Mouse (Mus musculus): ENCODE measurements at regions not wholly inside any gene's neighbourhood (a gene's known extent, or its start where the extent isn't known, plus 50 kb on each side); places are given as distances from the start of the nearest gene placed in this dataset.

- no peaks in the 10 kb centered on the region for H3K27me3 ChIP-seq
- no peak overlapping the region for H3K4me2 ChIP-seq (replicated peaks)
- H3K9me3 ChIP-seq (replicated peaks): no peaks in the 10 kb centered on the region
- 60% methylated on average over 15 of the region's 15 CpGs for WGBS
- no peak overlapping the region for H3K4me3 ChIP-seq
- no peak for ATAC-seq (ENCODE audit: low FRiP score)
- peaks cover 6% of the 10 kb centered on the region for H3K4me1 ChIP-seq
- no peak overlapping the region for H3K9ac ChIP-seq
- no peaks in the 10 kb centered on the region for H3K36me3 ChIP-seq
- H3K27ac ChIP-seq: no peak overlapping the region
Observed at GRCm38 (mm10) chr6:117675059-117675800, 165.8 kb upstream of the Zfp637 start.

- H3K27me3 ChIP-seq: no peaks in the 10 kb centered on the region
- no peak for ATAC-seq (ENCODE audit: low FRiP score)
- H3K9me3 ChIP-seq (replicated peaks): no peaks in the 10 kb centered on the region
- H3K4me3 ChIP-seq: no peak overlapping the region
- H3K9ac ChIP-seq: no peak overlapping the region
- no peak overlapping the region for H3K27ac ChIP-seq
- H3K36me3 ChIP-seq: no peaks in the 10 kb centered on the region
- H3K4me2 ChIP-seq (replicated peaks): no peak overlapping the region
- H3K4me1 ChIP-seq: peaks cover 6% of the 10 kb centered on the region
- WGBS: 69% methylated on average over 10 of the region's 10 CpGs
Observed at GRCm38 (mm10) chr6:117676064-117676821, 164.7 kb upstream of the Zfp637 start.

GRCm38 (mm10) chr6:117677062-117677461 lies 163.9 kb upstream of the Zfp637 start:
- Histone ChIP-seq H3K27ac (no peak overlapping the region), H3K9me3 (replicated peaks) (no peaks in the 10 kb centered on the region), H3K27me3 (no peaks in the 10 kb centered on the region), H3K4me3 (no peak overlapping the region), H3K4me1 (peaks cover 6% of the 10 kb centered on the region), H3K4me2 (replicated peaks) (no peak overlapping the region), H3K36me3 (no peaks in the 10 kb centered on the region), H3K9ac (no peak overlapping the region)
- ATAC-seq (ENCODE audit: low FRiP score): no peak
- WGBS: 63% methylated on average over 7 of the region's 7 CpGs

GRCm38 (mm10) chr6:117677821-117678220 lies 163.2 kb upstream of the Zfp637 start:
- Histone ChIP-seq H3K36me3 (no peaks in the 10 kb centered on the region), H3K4me1 (peaks cover 6% of the 10 kb centered on the region), H3K9me3 (replicated peaks) (no peaks in the 10 kb centered on the region), H3K9ac (no peak overlapping the region), H3K4me2 (replicated peaks) (no peak overlapping the region), H3K27me3 (no peaks in the 10 kb centered on the region), H3K27ac (no peak overlapping the region), H3K4me3 (no peak overlapping the region)
- 94% methylated on average over 2 of the region's 2 CpGs for WGBS
- ATAC-seq (ENCODE audit: low FRiP score): no peak

- Histone ChIP-seq H3K4me1 (peaks cover 6% of the 10 kb centered on the region), H3K27me3 (no peaks in the 10 kb centered on the region), H3K9ac (no peak overlapping the region), H3K27ac (no peak overlapping the region), H3K4me2 (replicated peaks) (no peak overlapping the region), H3K4me3 (no peak overlapping the region), H3K36me3 (no peaks in the 10 kb centered on the region), H3K9me3 (replicated peaks) (no peaks in the 10 kb centered on the region)
- WGBS: 75% methylated on average over 5 of the region's 5 CpGs
- no peak for ATAC-seq (ENCODE audit: low FRiP score)
Observed at GRCm38 (mm10) chr6:117678276-117678675, 162.7 kb upstream of the Zfp637 start.

- H3K4me2 ChIP-seq (replicated peaks): no peak overlapping the region
- peaks cover 6% of the 10 kb centered on the region for H3K4me1 ChIP-seq
- no peak for ATAC-seq (ENCODE audit: low FRiP score)
- no peak overlapping the region for H3K9ac ChIP-seq
- H3K27me3 ChIP-seq: no peaks in the 10 kb centered on the region
- H3K4me3 ChIP-seq: no peak overlapping the region
- H3K9me3 ChIP-seq (replicated peaks): no peaks in the 10 kb centered on the region
- 81% methylated on average over 4 of the region's 4 CpGs for WGBS
- no peaks in the 10 kb centered on the region for H3K36me3 ChIP-seq
- H3K27ac ChIP-seq: no peak overlapping the region
Observed at GRCm38 (mm10) chr6:117678877-117679276, 162.1 kb upstream of the Zfp637 start.

GRCm38 (mm10) chr6:117686212-117686611 lies 154.8 kb upstream of the Zfp637 start:
- Histone ChIP-seq H3K4me1 (no peaks in the 10 kb centered on the region; the same call in 1 of the 2 replicates), H3K36me3 (no peaks in the 10 kb centered on the region), H3K27me3 (no peaks in the 10 kb centered on the region), H3K4me3 (no peak overlapping the region), H3K9me3 (replicated peaks) (no peaks in the 10 kb centered on the region), H3K27ac (no peak overlapping the region), H3K4me2 (replicated peaks) (no peak overlapping the region), H3K9ac (no peak overlapping the region)
- ATAC-seq (ENCODE audit: low FRiP score): no peak
- WGBS: 90% methylated on average over 9 of the region's 9 CpGs

GRCm38 (mm10) chr6:117687045-117687444 lies 153.9 kb upstream of the Zfp637 start:
- H3K27me3 ChIP-seq: no peaks in the 10 kb centered on the region
- H3K9me3 ChIP-seq (replicated peaks): no peaks in the 10 kb centered on the region
- H3K27ac ChIP-seq: no peak overlapping the region
- no peaks in the 10 kb centered on the region for H3K36me3 ChIP-seq
- ATAC-seq (ENCODE audit: low FRiP score): no peak
- no peak overlapping the region for H3K4me2 ChIP-seq (replicated peaks)
- H3K4me3 ChIP-seq: no peak overlapping the region
- 87% methylated on average over 2 of the region's 2 CpGs for WGBS
- no peak overlapping the region for H3K9ac ChIP-seq
- H3K4me1 ChIP-seq: no peaks in the 10 kb centered on the region; the same call in 1 of the 2 replicates

- no peak for ATAC-seq (ENCODE audit: low FRiP score)
- no peak overlapping the region for H3K9ac ChIP-seq
- H3K4me1 ChIP-seq: no peaks in the 10 kb centered on the region; the same call in 1 of the 2 replicates
- no peaks in the 10 kb centered on the region for H3K36me3 ChIP-seq
- no peaks in the 10 kb centered on the region for H3K27me3 ChIP-seq
- H3K4me3 ChIP-seq: no peak overlapping the region
- 75% methylated on average over 8 of the region's 8 CpGs for WGBS
- no peak overlapping the region for H3K27ac ChIP-seq
- no peak overlapping the region for H3K4me2 ChIP-seq (replicated peaks)
- no peaks in the 10 kb centered on the region for H3K9me3 ChIP-seq (replicated peaks)
Observed at GRCm38 (mm10) chr6:117688664-117689178, 152.3 kb upstream of the Zfp637 start.

GRCm38 (mm10) chr6:117700286-117700685 lies 140.7 kb upstream of the Zfp637 start:
- Histone ChIP-seq H3K27ac (no peak overlapping the region), H3K27me3 (no peaks in the 10 kb centered on the region), H3K4me1 (no peaks in the 10 kb centered on the region), H3K4me3 (no peak overlapping the region), H3K9me3 (replicated peaks) (no peaks in the 10 kb centered on the region), H3K36me3 (no peaks in the 10 kb centered on the region), H3K4me2 (replicated peaks) (no peak overlapping the region), H3K9ac (no peak overlapping the region)
- ATAC-seq (ENCODE audit: low FRiP score): no peak
- WGBS: 82% methylated on average over 5 of the region's 5 CpGs

GRCm38 (mm10) chr6:117701547-117701946 lies 139.4 kb upstream of the Zfp637 start:
- Histone ChIP-seq H3K4me1 (no peaks in the 10 kb centered on the region), H3K4me3 (no peak overlapping the region), H3K27ac (no peak overlapping the region), H3K36me3 (no peaks in the 10 kb centered on the region), H3K9ac (no peak overlapping the region), H3K4me2 (replicated peaks) (no peak overlapping the region), H3K9me3 (replicated peaks) (no peaks in the 10 kb centered on the region), H3K27me3 (no peaks in the 10 kb centered on the region)
- WGBS: 94% methylated on average over 5 of the region's 5 CpGs
- no peak for ATAC-seq (ENCODE audit: low FRiP score)

GRCm38 (mm10) chr6:117706006-117706405 lies 135.0 kb upstream of the Zfp637 start:
- H3K27me3 ChIP-seq: no peaks in the 10 kb centered on the region
- H3K4me2 ChIP-seq (replicated peaks): no peak overlapping the region
- no peaks in the 10 kb centered on the region for H3K36me3 ChIP-seq
- 72% methylated on average over 2 of the region's 2 CpGs for WGBS
- no peak for ATAC-seq (ENCODE audit: low FRiP score)
- no peaks in the 10 kb centered on the region for H3K4me1 ChIP-seq
- no peak overlapping the region for H3K27ac ChIP-seq
- no peak overlapping the region for H3K4me3 ChIP-seq
- no peak overlapping the region for H3K9ac ChIP-seq
- H3K9me3 ChIP-seq (replicated peaks): no peaks in the 10 kb centered on the region

Data from hindbrain, embryonic 12.5 days (tissue).